Mouse (Mus musculus) cerebellum, adult 2 months (tissue): ENCODE results near the gene Ints4. TPM values are rescaled to one million over a fixed set of nuclear protein-coding genes. Genes with fewer than 3 reads are reported as not detected.

Experiments used
- DNase-seq, 2 experiments: peaks; one replicate each; pipeline ENCODE4 v3.0.0; 2021
- H3K27ac ChIP-seq: fragments of 200-500 bp; 2 replicates; pipeline ENCODE4 v1.5.1; 2012; ENCODE audit warnings: low read length, control low read depth, inconsistent platforms; ENCODE audit not compliant: insufficient read depth
- H3K27me3 ChIP-seq: fragments of 200-500 bp; 2 replicates; pipeline ENCODE4 v1.6.1; 2012; ENCODE audit warnings: inconsistent platforms, mild to moderate bottlenecking, low read length, moderate library complexity; ENCODE audit not compliant: control insufficient read depth, insufficient read depth
- H3K4me1 ChIP-seq: fragments of 200-500 bp; 2 replicates; pipeline ENCODE4 v1.6.1; 2011; ENCODE audit warnings: low read length; ENCODE audit not compliant: control insufficient read depth, insufficient read depth
- H3K4me3 ChIP-seq: fragments of 200-500 bp; replicated peaks from 2 replicates; pipeline ENCODE3; 2011; ENCODE audit warnings: mild to moderate bottlenecking, low read depth, low read length, control low read depth; ENCODE audit not compliant: insufficient read depth
- CTCF ChIP-seq: fragments of 200-500 bp; IDR thresholded peaks from 2 replicates; pipeline ENCODE4 v1.5.1; 2011; ENCODE audit warnings: low read depth, mild to moderate bottlenecking, control low read depth, low read length, moderate library complexity, borderline replicate concordance; ENCODE audit not compliant: insufficient read depth
- POLR2A ChIP-seq: fragments of 200-500 bp; IDR thresholded peaks from 2 replicates; pipeline ENCODE4 v1.6.1; 2011; ENCODE audit warnings: low read length, control low read depth, borderline replicate concordance; ENCODE audit not compliant: insufficient read depth
- WGBS: fragments of 180-500 bp; shearing (Covaris S2); methylation state at CpG from one replicate; pipeline ENCODE4 v1.1.7; 2018; 5-methylcytosine and 5-hydroxymethylcytosine counted together
- polyA plus RNA-seq: library from polyadenylated mRNA; depleted of rRNA; stranded (reverse); fragments of >200 nt; gene quantifications from 2 replicates; pipeline ENCODE4 v1.2.3, GENCODE M21; 2012

Gene Ints4
- polyA plus RNA-seq, 1 experiment = 72.2 TPM

- DNase-seq = no peak
- Histone ChIP-seq H3K27me3 (no peaks in the 10 kb centered on the region), H3K4me3 (no peak overlapping the region), H3K4me1 (peaks cover 6% of the 10 kb centered on the region), H3K27ac (no peak overlapping the region)
- no peak for TF ChIP-seq CTCF
- 90% methylated on average over 10 of the region's 10 CpGs for WGBS
Measured at GRCm38 (mm10) chr7:97549301-97549700, 68.5 kb downstream of the Ints4 start.

GRCm38 (mm10) chr7:97550673-97551072, 69.9 kb downstream of the Ints4 start:
- Histone ChIP-seq H3K4me3 (no peak overlapping the region), H3K4me1 (peaks cover 6% of the 10 kb centered on the region), H3K27ac (no peak overlapping the region), H3K27me3 (no peaks in the 10 kb centered on the region)
- TF ChIP-seq CTCF (no peak), POLR2A (no peak)
- 86% methylated on average over 9 of the region's 9 CpGs for WGBS
- DNase-seq = no peak

- no peak for TF ChIP-seq POLR2A
- no peaks in the 10 kb centered on the region for H3K4me1 ChIP-seq
- no peak overlapping the region for H3K4me3 ChIP-seq
- WGBS = 86% methylated on average over 2 of the region's 2 CpGs
- H3K27ac ChIP-seq = no peak overlapping the region
- DNase-seq = no peak
- no peaks in the 10 kb centered on the region for H3K27me3 ChIP-seq
Measured at GRCm38 (mm10) chr7:97563576-97563975, 82.8 kb downstream of the Ints4 start.

- Histone ChIP-seq H3K4me1 (no peaks in the 10 kb centered on the region), H3K27me3 (no peaks in the 10 kb centered on the region), H3K27ac (no peak overlapping the region), H3K4me3 (no peak overlapping the region)
- DNase-seq = no peak
- TF ChIP-seq POLR2A (no peak), CTCF (no peak)
- 84% methylated on average over 4 of the region's 4 CpGs for WGBS
Measured at GRCm38 (mm10) chr7:97569372-97569771, 88.6 kb downstream of the Ints4 start.

- TF ChIP-seq POLR2A = no peak
- TF ChIP-seq CTCF = no peak
- no peak overlapping the region for H3K27ac ChIP-seq
- H3K4me1 ChIP-seq = no peaks in the 10 kb centered on the region
- WGBS = 92% methylated on average over 1 of the region's 1 CpGs
- no peaks in the 10 kb centered on the region for H3K27me3 ChIP-seq
- no peak overlapping the region for H3K4me3 ChIP-seq
- no peak for DNase-seq
Measured at GRCm38 (mm10) chr7:97570389-97570788, 89.6 kb downstream of the Ints4 start.

- H3K4me3 ChIP-seq = peak overlapping the region; percentile 86
- TF ChIP-seq POLR2A (no peak), CTCF (no peak)
Measured at GRCm38 (mm10) chr7:97578361-97579066, 97.8 kb downstream of the Ints4 start.

GRCm38 (mm10) chr7:97579067-97579975, 98.6 kb downstream of the Ints4 start, which contains the start of the genes Aamdc and Rsf1:
Gene Aamdc (minus strand): TSS chr7:97579497.
Gene Rsf1 (plus strand): TSS chr7:97579889.
- peak within 1 kb of the TSS; percentile 80 for H3K27ac ChIP-seq
- peak; percentile 95 to 97 for DNase-seq
- under 1% methylated on average over 65 of the region's 68 CpGs for WGBS
- TF ChIP-seq POLR2A = peak; percentile 93
- peak; percentile 73 for TF ChIP-seq CTCF
- H3K4me1 ChIP-seq = no peaks in the 10 kb centered on the region
- H3K4me3 ChIP-seq = peak within 1 kb of the TSS; percentile 86
- no peaks in the 10 kb centered on the region for H3K27me3 ChIP-seq

More at GRCm38 (mm10) chr7:97578361-97579066, 97.8 kb downstream of the Ints4 start:
- H3K4me1 ChIP-seq = no peaks in the 10 kb centered on the region
- 12% methylated on average over 8 of the region's 8 CpGs for WGBS
- H3K27ac ChIP-seq = peak overlapping the region; percentile 55
- peak; percentile 54 to 61 for DNase-seq
- H3K27me3 ChIP-seq = no peaks in the 10 kb centered on the region
